Mouse (Mus musculus): ENCODE results near the gene Lefty2. TPM values are rescaled to one million over a fixed set of nuclear protein-coding genes. Genes with fewer than 3 reads are reported as not detected.
"Not testable (repeated sequence)": the region's sequence is repeated elsewhere in the genome, so short reads cannot be mapped to it uniquely, and the experiment has no call there.

Gene Lefty2
- total RNA-seq, 2 experiments from 2014 or later, result 0.32 to 0.73 TPM

DNA sequence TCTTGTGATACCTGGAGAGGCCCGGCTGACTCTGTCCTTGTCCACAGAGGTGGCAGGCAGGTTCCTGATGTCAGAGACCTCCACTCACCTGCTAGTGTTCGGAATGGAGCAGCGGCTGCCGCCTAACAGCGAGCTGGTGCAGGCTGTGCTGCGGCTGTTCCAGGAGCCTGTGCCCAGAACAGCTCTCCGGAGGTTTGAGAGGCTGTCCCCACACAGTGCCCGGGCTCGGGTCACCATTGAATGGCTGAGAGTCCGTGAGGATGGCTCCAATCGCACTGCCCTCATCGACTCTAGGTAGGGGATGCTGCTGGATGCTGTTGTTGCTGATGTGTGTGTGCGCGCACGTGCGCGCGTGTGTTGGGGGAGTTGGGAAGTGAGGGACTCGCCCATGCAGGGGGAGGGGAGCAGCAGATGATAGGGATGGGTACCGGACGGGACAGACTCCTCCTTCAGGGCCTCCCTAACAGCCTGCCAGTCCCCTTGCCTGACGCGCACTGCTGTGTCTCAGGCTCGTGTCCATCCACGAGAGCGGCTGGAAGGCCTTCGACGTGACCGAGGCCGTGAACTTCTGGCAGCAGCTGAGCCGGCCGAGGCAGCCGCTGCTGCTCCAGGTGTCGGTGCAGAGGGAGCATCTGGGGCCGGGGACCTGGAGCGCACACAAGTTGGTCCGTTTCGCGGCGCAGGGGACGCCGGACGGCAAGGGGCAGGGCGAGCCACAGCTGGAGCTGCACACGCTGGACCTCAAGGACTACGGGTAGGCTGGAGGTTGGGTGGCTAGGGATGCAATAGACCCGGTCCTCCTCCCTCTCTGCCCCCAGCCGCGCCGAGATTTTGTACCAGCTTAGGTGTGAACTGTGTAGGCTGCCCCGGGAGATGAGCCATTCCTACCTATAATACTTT lies 1.4 kb downstream of the Lefty2 start:
- DNase-seq (ENCODE audit: low spot score in 2 of 2), result not testable (repeated sequence)

DNA sequence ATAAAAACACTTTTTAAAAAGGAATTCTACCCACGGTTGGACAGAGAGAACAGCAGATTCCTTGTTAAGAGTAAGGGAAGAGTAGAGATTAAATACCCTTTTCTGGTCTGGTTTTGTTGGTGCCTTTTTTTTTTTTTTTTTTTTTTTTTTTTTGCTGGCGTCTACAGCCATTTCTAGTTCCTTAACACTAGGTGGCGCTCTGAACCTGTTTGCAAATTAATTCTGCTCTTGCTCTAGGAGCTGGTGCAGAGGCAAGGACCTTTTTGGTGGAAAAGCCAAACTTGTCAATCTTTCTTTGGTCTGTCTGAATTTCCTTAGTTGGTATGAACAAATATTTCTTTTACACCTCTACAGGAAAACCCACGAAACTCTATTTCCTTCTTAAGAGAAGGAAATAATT lies 8.2 kb downstream of the Lefty2 start:
- no peak for DNase-seq (ENCODE audit: low spot score in 2 of 2)

DNA sequence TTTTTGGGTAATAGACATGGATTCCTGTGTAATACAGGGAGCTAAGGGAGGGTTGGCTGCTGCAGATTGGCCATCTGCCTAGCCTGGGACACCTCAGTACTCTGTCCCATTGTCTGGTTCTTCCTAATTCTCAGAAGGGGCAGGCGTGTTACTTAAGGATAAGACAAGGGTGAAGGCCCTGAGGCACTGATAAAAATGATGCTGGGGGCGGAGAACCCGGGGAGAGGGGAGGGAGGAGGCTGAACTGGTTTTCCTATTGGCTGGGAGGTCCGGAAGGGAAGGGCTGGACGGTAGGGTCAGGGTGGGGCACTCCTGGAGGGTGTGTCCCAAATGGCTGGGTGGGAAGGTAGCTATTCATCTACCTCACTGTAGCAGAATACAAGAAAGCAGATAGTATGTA lies 10.0 kb downstream of the Lefty2 start:
- DNase-seq (ENCODE audit: low spot score in 2 of 2), result no peak

DNA sequence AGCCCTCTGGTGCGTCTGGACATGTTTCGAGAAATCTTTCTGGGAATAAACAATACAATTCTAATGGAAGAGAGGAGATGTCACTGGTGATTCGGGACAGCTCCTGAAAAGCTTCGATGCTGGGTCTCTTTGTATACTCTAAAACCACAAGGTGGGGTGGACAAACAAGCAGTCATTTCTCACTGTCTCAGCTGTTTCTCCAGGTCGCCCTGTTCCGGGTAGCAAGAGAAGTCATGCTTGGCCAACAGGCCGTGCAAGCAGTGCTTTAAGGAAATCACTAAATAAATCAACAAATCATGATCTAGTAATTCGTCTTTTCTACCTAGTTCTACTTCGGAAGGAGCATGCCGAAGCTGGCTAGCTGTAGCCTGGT lies 10.7 kb downstream of the Lefty2 start:
- no peak for DNase-seq (ENCODE audit: low spot score in 2 of 2)

DNA sequence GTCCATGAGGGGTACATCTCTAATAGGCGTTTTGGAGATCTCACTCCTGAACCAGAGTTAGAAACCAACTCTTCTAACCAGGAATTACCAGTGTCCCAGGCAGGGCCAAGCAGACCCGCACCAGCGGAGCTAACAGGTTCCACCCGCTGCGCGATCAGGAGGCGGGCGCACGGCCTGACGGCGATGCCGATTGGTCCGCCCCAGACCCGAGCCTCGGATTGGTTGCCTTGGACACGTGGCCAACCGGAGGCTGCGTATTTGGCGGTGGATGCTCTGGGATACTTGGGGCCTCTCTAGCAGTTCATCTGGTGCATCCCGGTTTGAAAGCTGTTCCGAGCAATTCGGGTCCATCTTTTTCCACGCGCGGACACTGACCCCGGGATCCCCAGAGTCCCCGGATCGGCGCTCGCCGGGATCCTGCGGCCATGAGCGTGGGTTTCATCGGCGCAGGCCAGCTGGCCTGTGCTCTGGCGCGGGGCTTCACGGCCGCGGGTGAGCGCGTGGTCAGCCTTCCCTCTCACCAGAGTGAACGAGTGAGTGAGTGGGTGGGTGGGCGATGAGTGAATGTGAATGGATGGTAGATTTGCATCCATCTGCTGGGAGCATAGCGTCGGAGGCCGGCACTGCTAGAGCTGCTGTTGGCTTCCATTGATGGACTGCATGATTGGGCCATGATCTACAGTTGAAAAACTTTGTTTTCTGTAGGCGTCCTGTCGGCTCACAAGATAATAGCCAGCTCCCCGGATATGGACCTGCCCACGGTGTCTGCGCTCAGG lies 11.3 kb downstream of the Lefty2 start, which contains the start of gene Pycr2:
Pycr2 (plus strand) TSS at position 255 of the 776 bp plus-strand sequence.
- peak; percentile 87 to 90 for DNase-seq (ENCODE audit: low spot score in 2 of 2)

DNA sequence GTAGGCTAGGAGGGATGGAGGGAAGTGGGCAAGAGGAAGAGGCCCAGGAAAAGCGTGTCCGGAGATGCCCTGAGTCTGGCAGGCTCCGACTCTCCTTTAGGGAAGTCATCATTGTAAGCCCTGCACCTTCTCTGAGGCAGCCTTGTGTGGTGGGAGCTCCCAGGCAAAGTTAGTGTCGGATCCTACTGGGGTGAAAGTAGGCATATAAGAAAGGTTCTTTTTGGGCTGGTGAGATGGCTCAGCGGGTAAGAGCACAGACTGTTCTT lies 11.8 kb downstream of the Lefty2 start:
- DNase-seq (ENCODE audit: low spot score in 2 of 2), result no peak

DNA sequence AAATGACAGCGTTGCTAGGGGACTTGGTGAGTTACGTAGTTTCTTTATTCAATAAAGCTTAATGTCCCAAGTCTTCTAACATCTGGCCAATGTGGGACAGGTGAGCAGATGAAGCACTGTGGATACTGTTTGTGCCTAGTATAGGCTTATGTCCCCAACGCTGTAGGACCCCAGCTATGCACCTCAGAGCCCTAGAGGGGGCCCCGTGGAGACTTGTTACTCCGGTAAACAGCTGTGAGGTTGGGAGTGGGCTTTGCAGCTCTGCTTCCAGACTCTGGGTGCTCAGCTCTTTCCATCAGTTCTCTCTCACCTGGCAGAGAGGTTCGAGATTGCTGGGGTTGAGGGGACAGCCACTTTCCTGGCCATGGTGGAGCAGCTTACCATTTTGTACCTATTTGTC lies 12.4 kb downstream of the Lefty2 start:
- DNase-seq (ENCODE audit: low spot score in 2 of 2), result no peak

DNA sequence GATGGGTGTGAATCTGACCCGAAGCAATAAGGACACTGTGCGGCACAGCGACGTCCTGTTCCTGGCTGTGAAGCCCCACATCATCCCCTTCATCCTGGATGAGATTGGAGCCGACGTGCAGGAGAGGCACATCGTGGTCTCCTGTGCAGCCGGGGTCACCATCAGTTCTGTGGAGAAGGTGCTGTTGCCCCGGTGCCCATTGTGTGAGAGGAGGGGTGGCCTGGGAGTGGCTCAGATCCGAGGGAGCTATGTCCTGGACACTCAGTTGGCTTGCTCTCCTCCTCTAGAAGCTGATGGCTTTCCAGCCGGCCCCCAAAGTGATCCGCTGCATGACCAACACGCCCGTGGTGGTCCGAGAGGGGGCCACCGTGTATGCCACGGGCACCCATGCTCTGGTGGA lies 13.0 kb downstream of the Lefty2 start:
- no peak for DNase-seq (ENCODE audit: low spot score in 2 of 2)

DNA sequence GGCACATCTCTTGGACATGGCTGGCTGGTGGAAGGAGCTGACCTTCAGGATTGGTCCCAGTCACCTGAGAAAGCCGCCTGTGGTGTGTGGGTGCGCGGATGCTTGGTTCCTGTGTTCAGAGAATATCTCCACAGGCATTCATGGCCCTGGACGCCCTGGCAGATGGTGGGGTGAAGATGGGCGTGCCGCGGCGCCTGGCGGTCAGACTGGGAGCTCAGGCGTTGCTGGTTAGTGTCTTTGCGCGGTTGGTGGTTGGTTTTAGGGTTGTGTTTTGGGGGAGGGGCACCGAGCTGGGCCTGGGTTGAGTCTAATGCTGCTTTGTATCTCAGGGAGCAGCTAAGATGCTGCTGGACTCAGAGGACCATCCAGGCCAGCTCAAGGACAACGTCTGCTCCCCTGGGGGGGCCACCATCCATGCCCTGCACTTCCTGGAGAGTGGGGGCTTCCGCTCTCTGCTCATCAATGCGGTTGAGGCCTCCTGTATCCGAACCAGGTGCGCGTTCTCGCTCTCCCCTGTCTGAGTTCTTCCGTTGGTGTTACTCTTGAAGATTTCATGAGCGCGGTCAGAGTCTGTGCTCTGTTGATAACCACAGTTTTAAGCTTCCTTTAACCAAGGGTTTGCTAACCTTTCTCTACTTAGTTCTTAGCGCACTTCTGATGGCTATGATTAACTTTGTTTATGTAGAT lies 13.7 kb downstream of the Lefty2 start:
- DNase-seq (ENCODE audit: low spot score in 2 of 2), result no peak

DNA sequence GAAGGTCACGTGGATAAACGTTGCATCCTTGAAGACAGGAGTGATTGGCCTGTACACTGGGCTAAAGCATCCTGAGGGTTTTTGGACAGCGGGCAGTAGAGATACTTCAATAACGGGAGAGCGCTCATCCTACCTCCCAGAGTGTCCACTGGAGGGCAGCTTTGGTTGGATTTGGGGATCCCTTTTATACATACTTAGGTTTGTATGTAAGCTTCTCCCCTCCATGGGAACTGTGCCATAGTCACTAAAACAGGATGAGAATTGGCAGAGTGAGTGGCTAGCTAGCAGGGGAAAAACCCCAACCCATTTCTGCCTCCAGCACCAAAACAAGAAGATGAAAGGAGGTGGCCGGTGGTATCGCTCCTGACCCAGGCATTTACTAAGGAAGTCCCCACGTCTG lies 18.2 kb downstream of the Lefty2 start:
- DNase-seq (ENCODE audit: low spot score in 2 of 2), result no peak

DNA sequence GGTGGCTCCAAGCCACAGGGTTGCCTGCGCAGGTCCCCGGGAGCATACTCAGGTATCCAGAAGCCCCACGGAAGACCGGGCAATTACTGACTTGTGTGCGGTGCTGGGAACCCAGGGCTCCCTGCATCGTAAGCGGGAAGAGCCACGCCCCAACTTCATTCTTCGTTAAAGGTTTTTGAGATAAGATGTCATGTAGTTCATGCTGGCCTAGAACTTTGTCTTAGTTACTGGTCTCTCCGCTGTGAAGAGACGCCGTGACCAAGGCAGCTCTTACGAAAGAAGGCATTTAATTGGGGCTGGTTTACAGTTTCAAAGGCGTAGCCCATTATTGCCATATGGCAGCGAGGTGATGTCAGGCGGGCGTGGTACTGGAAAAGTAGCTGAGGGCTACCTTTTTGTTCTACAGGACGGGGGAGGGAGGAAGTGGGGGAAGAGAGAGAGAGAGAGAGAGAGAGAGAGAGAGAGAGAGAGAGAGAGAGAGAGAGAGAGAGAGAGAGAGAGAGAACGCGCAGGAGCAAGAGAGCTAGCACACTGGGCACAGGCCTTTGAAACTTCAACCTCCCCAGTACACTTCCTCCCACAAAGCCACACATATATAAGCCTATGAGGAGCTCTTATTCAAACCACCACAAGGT lies 18.9 kb downstream of the Lefty2 start:
- no peak for DNase-seq (ENCODE audit: low spot score in 2 of 2)

DNA sequence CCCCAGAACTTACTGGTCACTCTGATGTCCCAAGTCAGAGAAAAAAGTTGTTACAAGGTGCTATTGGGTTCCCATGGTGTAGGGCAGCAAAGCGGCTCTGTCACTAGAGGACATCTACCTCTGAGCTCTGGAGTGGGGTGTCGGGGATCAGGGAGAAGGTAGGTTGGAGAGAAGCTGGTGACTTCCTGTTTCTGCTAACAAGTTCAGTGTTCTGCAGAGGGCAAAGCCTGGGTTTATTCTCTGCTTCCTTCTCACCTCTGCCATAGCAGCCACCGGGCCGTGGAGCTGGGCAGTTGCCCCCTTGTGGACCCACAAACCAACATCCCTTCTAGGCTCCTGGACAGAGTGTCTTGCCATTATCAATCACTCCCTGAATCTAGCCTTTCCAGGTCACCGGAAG lies 19.9 kb downstream of the Lefty2 start:
- no peak for DNase-seq (ENCODE audit: low spot score in 2 of 2)

DNA sequence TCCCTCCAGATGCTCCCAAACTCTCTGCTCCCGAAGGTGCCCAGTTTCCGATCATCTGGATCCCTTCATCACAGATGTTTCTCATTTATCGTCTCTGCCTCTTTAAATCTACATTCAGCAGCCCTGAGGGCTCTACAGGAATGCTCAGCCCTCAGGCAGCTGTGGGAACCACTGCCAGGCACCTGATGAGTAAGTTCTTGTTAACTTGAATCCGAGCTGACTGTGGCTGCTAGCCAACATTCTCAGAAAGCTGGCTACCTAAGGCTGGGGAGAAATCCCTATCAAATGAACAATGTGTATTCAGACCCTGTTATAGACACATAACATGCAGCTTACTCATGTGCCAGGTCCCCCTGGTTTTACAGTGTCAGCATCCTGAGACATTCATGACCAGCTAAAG lies 20.9 kb downstream of the Lefty2 start:
- DNase-seq (ENCODE audit: low spot score in 2 of 2), result no peak

DNA sequence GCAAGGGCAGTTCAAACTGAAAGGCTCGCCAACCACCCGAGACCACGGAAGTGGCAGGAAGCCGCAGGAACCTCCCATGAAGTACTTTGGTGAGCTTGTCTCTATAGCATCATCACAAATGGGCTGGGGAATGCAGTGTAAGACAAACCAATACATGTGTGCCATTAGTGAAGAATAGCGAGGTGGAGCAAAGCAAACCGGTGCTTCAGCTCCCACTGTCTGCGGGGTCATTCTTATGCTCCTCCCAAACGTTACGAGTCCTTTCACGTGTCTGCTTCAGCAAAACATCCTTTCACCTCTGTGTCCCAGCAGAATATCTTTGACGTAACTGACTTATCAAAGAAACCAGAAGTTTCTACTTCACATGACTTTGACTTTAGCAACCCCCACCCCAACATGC lies 23.5 kb downstream of the Lefty2 start:
- DNase-seq (ENCODE audit: low spot score in 2 of 2), result no peak

DNA sequence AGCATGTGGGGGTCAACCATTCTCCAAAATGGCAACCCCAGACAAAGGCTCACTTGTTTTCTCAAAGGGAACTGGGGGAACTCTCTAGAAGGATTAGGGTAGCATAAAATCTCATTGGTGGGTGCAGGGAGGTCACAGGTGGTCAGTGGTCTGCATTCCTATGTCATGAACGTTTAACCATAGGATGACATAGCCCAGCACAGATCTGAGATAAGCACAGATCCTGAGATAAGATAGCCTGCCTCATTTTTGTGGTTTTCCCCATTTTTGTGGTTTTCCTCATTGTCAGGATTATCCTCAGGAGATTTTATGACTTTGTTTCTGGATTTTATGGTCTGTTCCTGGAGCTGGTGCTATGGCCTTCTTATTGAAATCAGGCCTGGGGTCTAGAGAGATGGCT lies 24.1 kb downstream of the Lefty2 start:
- DNase-seq (ENCODE audit: low spot score in 2 of 2), result no peak

DNA sequence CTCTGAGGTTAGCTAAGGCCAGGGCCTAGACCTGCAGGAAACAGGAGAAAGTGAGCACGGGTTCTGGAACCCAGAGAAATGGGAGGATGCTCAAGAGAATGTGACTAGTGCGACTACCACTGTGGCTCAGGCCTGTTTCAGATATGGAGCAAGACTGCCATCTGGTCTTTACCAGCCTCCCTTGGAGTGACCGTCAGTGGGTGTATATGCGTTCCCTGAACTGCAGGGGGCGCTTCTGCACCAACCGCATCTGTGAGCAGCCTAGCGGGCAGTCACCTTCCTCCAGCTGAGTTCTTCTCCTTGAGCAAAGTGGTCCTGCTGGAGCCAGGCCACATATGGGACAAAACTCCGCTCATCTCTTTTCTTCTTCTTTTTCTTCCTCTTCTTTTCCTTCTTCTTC lies 26.8 kb downstream of the Lefty2 start:
- peak; percentile 37 to 61 for DNase-seq (ENCODE audit: low spot score in 2 of 2)

DNA sequence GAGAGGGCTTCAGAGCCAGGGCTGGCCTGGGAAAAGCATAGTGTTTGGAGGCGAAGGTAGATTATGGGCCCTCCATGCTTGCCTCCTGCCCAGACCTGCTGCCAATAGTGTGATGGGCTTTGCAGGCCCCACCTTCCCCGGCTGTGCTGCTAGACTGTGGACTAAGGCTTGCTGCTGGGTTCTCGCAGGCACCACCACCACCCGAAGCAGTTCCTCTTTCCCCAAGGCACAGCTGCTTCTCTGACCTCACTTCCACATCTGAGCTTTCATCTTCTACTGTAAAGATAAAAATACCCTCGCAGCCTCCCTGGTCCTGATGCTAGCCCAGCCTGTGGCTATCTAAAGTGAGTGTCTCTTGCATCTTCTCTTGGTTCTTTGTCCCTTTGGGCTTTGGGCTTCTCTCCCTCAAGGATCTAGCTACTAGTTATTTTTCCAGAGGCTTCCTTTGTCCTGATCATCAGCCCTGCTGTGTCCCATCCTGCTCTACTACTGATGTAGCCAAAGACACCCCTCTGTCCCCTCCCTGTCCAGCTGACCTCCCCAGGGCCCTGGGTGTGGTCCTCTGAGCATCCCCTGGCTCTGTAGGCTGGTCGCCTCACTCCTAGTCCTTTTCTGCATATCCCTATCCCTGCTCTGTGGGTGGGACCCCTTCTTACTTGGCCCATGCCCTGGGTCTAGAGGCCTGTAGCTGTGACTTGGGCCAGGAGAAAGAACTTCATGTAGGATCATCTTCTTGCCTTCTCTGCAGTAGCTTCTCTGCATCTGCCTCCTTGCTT lies 29.6 kb downstream of the Lefty2 start:
- no peak for DNase-seq (ENCODE audit: low spot score in 2 of 2)

DNA sequence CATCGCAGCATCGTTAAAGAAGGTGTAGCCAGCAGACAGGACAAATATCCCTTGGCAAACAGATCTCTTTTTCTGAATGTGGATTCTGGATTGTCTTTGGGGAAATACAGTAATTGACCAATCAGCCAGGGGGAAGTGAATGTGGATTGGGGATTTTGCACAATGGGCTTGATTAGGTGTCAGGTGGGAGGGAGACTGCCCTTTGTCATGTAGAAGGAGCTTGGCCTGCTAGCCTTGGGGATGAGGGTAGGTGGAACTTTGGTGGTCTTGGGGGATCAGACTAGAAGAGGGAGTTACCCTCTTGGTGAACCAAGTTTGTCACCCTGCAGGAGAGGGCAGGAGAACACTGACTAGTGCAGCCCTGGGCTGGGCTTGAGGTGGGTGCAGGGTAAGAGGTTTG lies 31.8 kb downstream of the Lefty2 start:
- no peak for DNase-seq (ENCODE audit: low spot score in 2 of 2)

DNA sequence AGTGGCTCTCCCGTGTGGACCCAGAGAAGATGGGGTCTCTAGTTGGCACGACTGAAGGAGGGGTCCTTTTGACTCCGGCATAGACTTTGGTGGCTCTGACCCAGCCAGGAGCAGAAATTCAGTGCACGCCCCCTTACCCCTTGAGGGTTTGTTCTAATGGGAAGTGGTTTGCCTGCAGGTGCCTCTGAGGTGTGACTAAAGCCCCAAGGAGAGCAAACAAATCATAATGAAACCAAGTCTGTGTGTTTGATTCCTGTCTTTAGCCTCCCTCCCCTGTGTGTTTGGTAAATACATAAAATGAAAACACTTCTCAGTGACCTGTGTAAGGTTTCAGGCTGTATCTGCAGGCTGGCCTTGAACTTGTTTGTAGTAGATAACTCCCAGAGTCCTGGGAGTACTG lies 33.4 kb downstream of the Lefty2 start:
- DNase-seq (ENCODE audit: low spot score in 2 of 2), result no peak

DNA sequence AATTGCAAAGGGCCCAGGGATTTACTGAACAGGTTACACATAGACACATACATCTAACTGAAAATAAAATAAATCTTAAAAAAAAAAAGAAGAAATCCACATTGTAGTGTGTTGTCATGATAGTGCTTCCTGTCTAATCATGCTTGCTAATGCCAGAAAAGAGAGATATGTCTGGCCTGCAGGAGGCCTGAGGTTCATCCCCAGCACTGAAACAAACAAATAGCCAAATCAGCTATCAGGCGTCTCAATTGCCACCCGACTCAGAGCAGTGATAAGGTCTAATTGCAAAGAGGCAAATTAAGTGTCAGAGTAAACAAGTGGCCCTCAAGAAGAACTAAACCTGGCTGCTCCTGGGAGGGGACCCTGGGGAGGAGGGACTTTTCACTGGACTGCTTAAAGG lies 36.7 kb downstream of the Lefty2 start:
- DNase-seq (ENCODE audit: low spot score in 2 of 2), result no peak

DNA sequence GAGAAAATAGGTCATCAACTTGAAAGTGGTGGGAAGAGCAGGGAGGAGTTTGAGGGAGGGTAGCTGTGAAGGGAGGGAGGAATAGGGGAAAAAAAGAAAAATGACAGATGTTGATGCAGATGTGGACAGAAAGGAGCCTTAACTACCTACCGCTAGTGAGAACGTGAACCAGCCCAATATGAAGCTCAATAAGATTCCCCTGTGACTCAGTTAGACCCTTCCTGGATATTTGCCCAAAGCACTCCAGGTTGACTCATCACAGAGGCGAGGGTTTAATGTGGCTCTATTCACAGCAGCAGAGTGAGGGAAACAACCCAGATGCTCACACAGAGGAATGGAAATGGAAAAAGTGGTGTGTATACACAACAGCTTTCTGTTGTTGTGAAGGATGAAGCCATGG lies 38.2 kb downstream of the Lefty2 start:
- DNase-seq (ENCODE audit: low spot score in 2 of 2), result no peak

All from adrenal gland, adult 18-20 months (tissue).